Mouse (Mus musculus): Measurements from ENCODE around the gene Scpep1.
"Not testable (repeated sequence)": the region's sequence is repeated elsewhere in the genome, so short reads cannot be mapped to it uniquely, and the experiment has no call there.

Gene Scpep1

GRCm38 (mm10) chr11:88955217-88955969 lies at the start of gene Scpep1:
Gene Scpep1 (minus strand): TSS chr11:88955465.
- peak; percentile 98 for DNase-seq

- DNase-seq, result no peak
Observed at GRCm38 (mm10) chr11:89003726-89004125, 48.5 kb upstream of the Scpep1 start.

- DNase-seq, result no peak
Observed at GRCm38 (mm10) chr11:89003078-89003477, 47.8 kb upstream of the Scpep1 start.

DNA sequence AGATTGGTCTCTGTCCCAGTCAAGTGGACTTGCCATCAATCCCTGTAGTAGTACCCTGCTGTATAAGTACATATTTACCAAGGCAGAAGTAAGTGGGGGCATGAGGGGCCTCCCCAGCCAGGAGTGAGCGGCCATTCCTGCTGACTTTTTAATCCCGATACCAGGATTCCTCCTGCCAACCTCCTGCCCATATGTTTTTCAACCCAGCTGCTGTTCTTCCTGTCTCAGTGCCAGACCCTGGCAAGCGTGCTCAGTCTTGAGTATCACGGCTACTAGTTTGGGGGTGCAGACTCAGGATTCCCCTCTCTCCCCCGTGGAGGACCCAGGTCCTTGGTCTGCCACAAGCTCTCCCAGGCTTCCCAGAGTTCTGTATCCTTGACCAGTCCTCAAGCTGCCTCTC lies 47.4 kb upstream of the Scpep1 start:
- DNase-seq, result no peak

DNA sequence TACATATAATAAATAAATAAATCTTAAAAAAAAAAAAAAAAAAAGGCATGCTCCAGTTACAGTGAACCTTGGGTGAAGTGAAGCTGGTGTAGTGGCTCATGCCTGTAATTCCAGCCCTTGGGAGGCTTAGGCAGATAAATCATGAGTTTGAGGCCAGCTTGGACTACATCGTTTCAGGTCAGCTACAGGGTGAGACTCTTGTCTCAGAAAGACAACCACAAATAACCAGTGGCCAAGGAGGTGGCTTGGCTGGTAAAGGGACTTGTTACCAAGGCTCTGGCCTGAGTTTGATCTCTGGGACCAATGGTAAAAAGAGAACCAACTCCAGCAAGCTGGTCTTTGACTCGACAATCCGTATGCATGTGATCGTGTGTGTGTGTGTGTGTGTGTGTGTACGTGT lies 46.8 kb upstream of the Scpep1 start:
- DNase-seq, result no peak

DNA sequence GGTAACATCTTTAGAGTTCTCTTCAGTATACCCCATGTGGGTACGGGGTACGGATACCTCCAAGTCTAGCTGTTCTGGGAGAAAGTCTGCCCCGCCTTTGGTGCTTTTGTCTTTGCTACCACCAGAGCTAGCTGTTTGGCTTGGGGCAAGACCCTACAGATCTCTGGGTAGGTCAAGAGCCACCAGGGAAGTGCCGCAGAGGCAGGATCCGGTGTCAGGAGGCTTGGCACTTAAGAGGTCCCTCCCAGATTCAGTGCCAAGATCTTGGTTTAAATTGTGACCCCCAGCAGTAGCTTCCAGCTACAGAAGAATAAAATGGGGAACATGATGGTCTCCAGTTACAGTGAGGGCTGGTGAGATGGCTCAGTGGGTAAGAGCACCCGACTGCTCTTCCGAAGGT lies 46.3 kb upstream of the Scpep1 start:
- no peak for DNase-seq

DNA sequence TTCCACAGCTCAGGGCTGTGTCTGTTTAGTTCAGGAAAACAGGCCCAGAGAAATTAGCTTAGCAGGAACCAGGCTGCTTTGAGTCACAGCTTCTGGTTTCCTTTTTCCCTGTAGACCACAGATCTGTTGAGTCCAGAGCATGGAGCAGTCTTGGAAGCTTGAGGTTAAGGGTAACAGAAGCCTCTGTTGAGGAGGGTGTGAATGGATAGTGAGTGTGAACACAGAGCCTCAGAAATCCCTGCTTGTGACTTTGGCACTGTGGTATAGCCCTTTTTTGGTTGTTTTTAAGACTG lies 45.2 kb upstream of the Scpep1 start:
- DNase-seq, result no peak

GRCm38 (mm10) chr11:88999723-89000526 lies 44.7 kb upstream of the Scpep1 start:
- no peak for DNase-seq

DNA sequence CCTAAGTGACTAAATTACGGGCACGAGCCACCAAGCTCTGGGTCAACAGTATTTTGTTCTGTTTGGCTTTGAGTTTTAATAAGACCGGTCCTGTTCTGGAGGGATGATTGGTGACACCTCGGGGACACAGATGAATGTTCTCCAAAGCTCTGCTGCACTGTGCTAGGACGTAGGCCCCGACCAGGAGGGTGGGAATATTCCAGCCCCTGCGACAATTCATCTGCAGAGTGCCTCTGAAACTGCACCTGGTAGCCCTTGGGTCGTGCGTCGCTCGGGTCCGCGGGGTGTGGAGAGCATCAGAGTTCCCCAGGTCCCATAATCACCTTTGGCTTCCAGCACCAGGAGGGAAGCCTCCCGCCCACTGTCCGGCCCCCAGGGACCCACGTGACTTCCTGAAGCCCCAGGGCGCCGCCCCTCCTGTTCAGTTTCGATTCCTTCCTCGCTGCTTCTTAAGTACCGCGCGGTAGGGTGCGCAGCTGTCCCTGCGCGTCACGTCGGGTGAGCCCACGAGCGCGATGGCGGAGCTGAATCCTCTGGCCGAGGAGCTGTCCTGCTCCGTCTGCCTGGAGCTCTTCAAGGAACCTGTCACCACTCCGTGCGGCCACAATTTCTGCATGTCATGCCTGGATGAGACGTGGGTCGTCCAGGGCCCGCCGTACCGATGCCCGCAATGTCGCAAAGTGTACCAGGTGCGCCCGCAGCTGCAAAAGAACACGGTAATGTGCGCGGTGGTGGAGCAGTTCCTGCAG lies 43.9 kb upstream of the Scpep1 start, which contains the start of gene Trim25:
Trim25 (plus strand) TSS at position 403 of the 749 bp plus-strand sequence.
- peak; percentile 94 for DNase-seq

- DNase-seq, result no peak
Observed at GRCm38 (mm10) chr11:88998406-88998805, 43.1 kb upstream of the Scpep1 start.

- DNase-seq, result not testable (repeated sequence)
Observed at GRCm38 (mm10) chr11:88997343-88997742, 42.1 kb upstream of the Scpep1 start.

DNA sequence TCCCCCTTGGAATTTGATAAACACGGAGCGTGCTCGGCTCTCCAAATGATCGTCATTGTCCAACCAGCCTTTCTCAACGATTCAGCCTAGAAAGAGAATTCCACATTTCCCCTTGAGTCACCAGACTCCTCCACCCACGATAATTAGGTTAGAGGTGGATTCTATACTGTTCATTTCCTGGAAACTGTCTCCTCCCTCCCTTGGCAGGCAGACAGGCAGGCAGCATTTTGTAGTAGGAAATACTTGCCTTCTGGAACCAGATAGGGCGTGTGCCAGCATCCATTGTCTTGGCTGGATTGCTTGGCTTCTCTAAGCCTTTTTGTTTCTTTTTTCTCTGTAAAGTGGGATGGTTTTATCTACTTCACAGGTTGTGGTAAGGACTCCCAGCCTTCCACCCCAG lies 41.2 kb upstream of the Scpep1 start:
- DNase-seq, result no peak

DNA sequence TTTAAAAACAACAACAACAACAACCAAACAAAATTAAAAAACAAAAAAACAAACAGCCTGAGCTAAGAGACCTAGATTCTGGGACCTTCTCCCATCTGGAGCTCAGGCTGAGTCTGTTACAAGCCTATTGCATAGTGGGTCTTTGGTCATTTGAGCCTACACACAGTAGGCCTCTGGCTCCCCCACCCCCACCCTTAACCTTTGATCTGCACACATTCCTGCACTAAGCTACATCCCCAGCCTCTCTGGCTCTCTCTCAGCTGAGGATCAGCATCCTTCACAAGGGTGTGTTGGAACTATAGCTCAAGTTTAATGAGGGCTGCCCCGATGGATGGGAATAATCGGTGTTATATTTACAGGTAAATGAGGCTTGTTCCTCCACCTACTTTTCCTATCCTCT lies 40.4 kb upstream of the Scpep1 start:
- no peak for DNase-seq

- no peak for DNase-seq
Observed at GRCm38 (mm10) chr11:88994492-88994891, 39.2 kb upstream of the Scpep1 start.

DNA sequence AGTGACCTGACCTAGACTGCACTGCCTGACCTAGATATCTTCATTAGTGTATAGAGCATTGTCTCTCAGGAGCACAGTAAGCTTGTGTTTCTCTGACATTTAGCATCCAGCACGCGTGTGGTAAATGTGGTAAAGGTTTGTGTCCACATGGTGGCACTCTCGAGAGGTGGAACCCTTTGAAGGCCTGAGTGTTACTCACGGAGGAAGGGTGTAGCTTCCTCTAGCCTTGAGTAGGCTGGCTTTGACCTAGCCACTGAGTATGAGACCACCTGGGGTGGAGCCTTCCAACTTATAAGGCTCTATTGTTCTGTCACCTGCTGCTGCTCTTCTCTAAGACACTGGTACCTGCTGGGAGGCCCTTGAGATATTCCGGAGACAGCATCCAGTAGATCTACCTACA lies 38.4 kb upstream of the Scpep1 start:
- peak; percentile 87 for DNase-seq

- no peak for DNase-seq
Observed at GRCm38 (mm10) chr11:88993186-88993585, 37.9 kb upstream of the Scpep1 start.

GRCm38 (mm10) chr11:88989530-88989929 lies 34.3 kb upstream of the Scpep1 start:
- peak; percentile 9 for DNase-seq

DNA sequence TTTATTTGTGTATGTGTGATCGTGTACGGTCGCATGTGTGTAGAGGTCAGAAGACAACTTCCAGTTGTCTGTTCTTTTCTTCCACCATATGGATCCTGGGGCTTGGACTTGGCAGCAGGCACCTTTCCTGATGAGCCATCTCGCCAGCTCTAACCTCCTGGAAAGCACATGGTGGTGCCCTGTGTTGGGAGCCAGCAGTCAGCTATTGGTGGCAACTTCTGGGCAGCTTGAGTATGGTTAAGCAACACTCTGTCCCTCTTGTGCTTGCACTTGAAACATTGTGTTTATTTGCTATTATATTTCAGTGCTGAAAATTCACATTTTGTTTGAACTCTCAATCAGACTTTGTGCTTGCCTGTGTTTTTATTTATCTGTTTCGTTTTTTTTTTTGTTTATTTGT lies 33.7 kb upstream of the Scpep1 start:
- DNase-seq, result no peak

DNA sequence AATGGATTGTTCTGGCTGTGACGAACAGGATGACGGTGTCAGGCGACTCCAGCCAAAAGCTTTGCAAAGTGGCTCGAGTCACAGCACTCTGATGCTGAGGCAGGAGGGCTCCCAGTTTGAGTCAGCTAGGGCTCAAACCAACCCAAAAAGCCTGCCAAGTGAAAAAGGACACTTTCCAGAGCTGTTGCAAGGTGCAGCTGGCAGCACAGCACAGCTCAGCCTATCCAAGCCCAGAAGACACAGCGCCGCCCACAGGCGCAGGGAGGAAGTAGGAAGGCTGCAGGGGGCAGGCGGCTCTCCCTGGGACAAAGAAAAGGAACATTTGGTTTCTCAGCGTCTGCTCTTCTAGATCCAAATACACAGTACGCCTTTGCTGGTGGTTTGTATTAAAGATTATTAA lies 31.4 kb upstream of the Scpep1 start:
- no peak for DNase-seq

DNA sequence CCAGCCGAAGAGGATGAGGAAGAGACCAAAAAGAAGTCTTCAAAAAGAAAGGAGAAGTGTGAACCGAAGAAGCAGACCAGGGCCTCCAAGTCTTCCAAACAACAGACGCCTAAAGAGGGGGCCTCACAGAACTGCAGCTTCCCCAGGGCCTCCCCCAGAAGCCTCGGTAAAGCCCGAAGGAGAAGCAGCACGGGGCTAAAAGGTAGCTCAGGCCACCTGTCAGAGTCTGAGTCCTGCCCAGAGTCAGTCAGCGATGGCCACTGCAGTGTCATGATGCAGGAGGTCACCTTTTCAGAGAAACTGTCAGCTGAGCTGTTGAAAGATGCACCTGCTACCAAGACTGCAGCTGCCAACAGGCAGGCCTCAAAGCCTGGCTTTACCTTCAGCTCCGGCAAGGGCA lies 26.1 kb upstream of the Scpep1 start:
- no peak for DNase-seq

DNA sequence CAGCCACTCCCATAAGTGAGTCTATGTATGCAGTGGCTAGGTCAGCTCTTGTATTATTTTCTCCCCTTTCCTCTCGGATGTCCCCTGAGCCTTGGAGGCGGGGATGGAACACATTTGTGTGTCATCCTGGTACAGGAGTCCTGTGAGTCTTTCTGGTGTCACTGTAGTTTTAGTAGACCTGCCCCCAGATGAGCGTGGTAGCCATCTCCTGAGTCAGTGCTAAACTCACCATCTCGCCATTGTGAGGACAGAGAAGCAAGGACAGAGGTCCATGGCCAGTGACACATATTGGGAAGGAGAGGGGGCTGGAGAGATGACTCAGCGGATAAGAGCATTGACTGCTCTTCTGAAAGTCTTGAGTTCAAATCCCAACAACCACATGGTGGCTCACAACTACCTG lies 21.9 kb upstream of the Scpep1 start:
- DNase-seq, result no peak

DNA sequence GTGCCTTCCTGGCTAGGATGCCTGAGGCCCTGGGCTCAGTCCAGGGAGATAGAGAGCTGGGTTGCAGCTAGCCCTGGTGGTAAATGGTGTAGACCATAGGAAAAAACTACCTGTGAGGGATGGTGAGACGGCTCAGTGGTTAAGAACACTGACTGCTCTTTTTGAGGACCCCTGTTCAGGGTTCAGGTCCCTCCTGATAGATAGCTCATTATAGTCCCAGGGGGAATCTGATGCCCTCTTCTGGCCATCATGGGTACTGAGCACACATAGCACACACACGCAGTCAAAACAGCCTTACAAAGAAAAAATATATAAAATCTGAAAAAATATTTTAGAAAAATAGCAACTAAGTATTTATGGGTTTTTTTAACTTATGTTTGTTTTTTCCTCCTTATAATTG lies 21.1 kb upstream of the Scpep1 start:
- DNase-seq, result peak; percentile 22

DNA sequence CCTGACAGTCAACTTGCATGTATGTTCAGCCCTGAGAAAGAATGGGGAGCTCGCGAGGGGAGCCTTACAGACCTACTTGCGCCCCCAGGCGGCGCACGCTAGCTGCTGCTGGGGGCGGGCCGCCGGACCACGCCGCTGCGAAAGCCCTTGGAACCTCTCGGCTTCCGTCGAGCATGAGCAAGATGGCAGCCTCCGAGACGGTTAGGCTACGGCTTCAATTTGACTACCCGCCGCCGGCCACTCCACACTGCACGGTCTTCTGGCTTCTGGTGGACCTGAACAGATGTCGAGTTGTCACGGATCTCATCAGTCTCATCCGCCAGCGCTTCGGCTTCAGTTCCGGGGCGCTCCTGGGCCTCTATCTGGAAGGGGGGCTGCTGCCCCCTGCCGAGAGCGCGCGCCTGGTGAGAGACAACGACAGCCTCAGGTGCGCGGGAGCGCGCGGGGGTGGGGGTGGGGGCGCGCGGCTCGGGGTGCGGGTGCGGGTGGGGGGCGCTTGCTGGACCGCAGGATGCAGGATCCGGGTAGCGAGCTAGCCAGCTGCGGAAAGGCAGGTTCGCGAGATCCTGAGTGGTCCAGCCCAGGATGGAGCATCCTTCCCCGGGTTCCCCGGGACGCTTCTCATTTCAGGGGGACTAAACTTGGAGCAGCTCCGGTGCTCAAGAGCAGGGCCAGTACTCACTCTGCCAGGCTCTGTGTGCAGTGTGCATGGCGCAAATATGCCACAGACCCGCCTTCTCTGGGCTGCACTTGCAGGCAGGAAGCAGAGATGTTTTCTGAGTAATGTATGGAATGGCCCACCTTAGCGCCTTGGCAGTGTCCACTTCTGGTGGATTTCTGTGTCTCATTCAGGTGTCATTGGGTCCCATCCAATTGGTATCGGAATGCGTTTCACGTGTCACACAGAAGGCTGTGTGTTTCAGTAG lies 18.8 kb upstream of the Scpep1 start:
- peak; percentile 93 for DNase-seq
